Mouse (Mus musculus) erythroid progenitor cell, adult 5-6 weeks (primary cell): ENCODE results near the gene Abcc6. TPM values are rescaled to one million over a fixed set of nuclear protein-coding genes. Genes with fewer than 3 reads are reported as not detected.

Experiments used
- ATAC-seq: replicated peaks from 2 replicates; pipeline ENCODE4 v1.8.0; 2016; ENCODE audit warnings: moderate number of reproducible peaks, mild to moderate bottlenecking, moderate TSS enrichment, inconsistent platforms; ENCODE audit not compliant: poor library complexity, low FRiP score, severe bottlenecking
- total RNA-seq, 2 experiments: library from RNA; stranded (forward) in 1 of 2; stranded (reverse) in 1 of 2; fragments of 150-400 nt in 1 of 2; fragments of 186-747, 209-891 nt in 1 of 2; gene quantifications; 2 replicates each; pipeline versions ENCODE4 v1.2.3 to v1.2.4; 2015 to 2017; ENCODE audit warnings: low replicate concordance in 2 of 2

Abcc6 gene
- total RNA-seq, 2 experiments from 2014 or later = not detected

DNA sequence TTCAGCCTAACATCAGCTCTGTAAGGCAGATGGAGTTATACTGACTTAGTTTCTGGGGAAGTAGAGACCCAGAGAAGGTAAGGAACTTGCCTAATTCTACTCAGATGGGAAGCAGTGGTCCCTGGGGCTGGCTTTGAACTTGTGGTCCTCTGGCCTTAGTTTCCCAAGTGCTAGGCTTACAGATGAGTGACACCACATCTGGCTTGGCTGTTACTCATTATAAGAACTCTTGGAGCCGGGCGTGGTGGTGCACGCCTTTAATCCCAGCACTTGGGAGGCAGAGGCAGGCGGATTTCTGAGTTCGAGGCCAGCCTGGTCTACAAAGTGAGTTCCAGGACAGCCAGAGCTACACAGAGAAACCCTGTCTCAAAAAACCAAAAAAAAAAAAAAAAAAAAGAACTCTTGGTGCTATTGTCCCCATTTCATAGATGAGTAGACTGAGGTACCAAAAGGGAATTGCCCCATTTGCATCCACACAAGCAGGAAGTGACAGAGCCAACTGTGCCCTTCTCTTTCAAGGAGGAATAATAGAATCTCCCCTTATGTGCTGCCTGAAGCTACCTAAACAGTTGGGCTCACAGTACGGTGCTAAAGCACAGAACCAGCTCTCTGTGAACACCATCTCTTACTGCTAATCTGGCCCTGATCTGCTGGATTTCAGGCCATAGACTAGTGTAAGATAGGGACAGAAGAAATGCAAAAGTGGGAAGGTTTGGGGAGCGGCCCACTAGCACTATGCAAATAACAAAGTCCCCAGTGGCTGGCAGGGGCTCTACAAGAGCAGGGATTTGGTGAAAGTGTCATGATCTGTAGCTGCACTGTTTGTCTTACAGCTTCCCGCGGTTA, 580 bp downstream of the Abcc6 start:
- no peak for ATAC-seq

DNA sequence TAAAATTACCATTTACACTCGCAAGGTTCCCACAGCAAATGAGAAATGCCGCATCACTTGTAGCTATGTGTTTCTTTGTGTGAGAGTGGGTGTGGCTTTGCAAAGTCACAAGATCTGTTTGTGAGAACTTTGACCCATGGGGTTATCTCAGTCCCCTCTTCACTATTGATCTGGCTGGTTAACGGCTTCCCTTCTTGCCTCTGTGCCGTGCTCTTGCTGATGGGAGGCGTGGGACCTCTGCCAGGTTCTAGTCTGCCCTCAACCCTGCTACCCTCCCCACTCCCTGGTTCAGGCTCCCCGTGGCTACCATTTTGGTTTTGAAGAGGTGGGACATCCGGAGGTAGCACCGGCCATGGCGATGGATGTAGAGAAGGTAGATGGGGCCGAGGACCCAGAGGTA, 1.4 kb downstream of the Abcc6 start:
- ATAC-seq = no peak

DNA sequence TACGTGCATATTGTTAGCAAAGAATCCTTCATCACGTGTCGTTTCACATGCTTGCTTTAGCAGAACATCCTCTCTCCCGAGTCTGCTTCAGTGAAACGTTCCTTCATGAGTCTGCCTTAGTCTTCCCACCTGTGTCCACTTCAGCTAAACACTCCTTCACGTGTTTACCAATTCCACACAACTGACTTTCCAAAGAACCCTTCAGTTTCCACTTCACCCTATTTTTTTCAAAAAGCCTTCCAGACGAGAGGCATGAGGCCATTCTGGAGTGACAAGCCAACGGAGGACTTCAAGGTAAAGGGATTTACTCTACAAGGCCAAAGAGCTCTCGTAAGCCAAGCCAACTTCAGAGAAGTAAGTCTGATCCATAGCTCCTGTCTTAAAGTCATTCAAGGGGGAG, 4.7 kb downstream of the Abcc6 start:
- ATAC-seq = no peak

DNA sequence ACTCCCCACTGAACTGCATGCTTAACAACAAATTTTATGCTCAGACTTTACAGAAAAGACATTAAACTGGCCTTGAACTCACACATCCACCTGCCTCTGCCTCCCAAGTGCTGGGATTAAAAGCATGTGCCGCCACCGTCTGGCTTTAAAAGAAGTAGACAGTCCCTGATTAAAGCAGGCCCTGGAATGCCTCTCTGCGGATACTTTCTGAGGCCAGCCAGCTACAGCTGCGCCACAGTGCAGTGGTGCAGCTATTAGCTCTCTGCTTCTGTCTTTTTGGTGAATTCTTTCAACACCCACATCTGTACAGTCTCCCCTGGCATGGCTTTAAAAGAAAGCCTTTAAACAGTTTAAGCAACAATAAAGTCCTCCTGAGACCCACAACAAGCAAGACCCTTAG, 8.2 kb downstream of the Abcc6 start:
- ATAC-seq = no peak

DNA sequence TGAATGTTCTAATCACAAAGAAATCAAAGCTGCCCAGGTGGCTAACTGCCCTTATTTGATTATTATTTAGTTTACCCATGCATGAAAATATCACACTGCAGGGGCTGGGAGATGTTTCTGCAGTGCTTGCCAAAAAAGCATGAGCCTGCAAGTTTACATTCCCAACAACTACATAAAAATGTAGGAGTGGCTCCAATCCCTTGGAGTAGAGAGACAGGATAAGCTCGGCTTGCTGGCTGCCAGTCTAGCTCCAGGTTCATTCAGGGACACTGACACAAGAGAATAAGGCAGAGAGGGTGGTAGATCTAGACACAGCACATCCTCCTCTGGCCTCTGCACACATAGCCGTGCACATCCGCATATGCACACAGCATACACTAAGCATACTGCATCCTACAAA, 10.5 kb downstream of the Abcc6 start:
- no peak for ATAC-seq

DNA sequence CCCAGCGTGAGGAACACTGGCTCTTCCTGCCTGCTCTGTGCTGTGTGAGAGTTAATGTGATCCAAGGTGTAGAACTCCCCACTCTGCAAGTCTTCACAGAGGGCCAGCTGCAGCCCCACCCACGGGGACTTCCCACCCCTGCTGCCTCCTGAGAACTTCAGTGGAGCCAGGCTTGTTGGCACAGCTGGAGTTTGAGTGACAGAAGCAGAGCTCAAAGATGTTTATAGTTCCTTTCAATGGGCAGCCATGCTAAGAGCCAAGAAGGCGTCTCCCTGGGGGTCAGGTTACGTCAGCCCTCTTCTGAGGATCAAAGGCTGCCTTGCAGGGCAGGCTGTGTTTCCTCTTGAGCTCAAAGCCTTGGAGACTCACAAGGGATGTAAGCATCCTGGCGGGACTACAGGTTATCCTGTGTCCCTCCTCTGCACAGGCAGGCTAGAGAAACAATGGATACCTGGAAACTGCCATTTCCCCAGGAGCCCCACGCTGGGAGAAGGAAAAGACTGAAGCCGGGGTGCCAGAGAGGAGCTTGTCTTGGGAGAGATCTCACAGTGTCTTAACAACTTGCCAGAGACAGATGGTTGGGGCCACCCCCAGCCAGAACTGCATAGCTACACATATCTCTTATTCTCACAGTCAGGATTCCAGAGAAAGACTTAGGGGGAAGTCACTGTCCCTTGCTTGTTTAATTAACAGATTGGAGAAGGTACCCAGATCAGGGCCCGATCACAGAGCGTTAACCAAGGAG, 16.7 kb downstream of the Abcc6 start:
- ATAC-seq = no peak

DNA sequence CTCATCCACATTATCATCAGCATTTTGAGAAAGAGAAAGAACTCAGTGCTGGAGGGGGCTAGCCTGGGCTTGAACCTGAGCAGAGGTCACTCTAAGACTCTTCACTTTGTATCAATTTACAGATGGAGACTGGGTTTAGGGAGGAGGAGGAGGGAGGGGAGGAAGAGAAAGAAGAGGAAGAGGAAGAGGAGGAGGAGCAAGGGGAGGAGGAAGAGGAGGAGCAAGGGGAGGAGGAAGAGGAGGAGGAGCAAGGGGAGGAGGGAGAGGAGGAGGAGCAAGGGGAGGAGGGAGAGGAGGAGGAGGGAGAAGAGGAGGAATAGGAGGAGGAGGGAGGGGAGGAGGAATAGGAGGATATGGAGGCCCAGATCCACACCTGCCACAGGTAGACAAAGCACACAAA, 18.0 kb downstream of the Abcc6 start:
- ATAC-seq = no peak

DNA sequence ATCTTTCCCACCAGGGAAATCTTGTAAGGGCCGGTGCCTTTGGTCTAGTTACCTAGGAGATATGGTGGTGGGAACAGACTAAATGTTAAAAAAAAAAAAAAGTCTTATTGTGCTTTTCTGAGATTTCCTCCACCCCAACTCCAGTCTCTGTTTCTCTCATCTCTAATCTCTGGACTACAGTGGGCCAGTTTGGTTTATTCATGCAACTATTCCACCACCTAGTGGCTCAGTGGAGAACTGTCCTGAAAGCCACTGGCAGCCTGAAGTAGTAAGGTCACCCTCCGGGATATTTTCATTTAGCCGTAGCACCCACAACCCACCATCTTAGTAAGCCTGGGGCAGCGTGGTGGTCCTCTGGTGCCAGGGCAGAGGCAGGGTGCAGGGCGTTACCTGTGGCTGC, 20.5 kb downstream of the Abcc6 start:
- ATAC-seq = no peak

DNA sequence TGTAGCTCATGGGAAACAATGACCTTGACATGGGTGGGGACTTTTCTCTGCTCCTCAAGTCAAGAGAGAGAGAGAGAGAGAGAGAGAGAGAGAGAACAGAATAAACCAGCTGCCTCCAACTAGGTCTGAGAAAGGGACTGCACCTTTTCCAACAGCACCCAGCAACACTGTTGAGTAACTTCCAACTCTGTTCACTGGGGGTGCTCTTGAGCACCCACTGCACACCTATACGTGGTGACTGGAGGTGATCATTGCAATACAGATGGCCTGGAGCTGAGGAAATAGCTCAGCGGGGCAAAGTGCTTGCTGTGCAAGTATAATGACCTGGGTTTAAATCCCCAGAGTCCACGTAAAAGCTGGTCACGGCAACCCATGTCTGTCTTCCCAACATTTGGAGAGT, 27.4 kb downstream of the Abcc6 start:
- no peak for ATAC-seq

DNA sequence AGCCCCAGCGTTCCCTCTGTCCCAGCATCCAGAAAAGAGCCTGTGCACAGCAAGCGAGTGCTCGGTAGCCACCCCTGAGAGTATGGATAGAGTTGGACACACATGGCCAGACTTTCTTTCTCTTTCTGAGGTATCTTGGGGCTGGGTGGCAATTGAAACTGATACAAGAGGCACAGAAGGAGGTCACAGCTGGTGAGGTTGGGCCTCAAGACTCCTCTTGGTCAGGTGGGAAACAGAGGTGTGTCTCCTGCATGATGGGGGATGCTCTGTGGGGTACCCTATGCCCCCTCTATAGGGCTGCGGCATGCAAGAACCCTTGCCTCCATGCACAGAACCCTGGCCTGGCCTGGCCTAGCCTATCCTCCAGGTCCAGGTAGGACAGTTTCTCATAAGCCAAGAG, 29.5 kb downstream of the Abcc6 start:
- no peak for ATAC-seq

DNA sequence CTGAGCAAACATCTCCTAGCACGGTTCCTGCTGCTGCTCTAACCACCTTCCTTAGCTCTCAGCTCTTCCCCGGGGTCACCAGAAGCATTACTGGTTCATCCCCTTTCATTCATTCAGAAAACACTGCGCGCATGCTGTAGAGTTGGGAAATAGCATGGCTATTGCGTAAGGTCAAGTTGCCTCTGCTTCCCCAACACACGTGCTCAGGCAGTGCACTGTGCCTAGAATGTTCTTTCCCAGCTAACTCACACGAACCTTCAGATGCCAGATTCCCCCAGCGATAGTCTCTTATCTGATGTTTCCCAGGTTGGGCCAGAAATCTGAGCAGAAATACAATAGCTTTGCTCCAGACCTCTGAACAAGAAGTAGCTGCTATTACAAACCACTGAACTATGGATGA, 37.6 kb downstream of the Abcc6 start:
- ATAC-seq = no peak

DNA sequence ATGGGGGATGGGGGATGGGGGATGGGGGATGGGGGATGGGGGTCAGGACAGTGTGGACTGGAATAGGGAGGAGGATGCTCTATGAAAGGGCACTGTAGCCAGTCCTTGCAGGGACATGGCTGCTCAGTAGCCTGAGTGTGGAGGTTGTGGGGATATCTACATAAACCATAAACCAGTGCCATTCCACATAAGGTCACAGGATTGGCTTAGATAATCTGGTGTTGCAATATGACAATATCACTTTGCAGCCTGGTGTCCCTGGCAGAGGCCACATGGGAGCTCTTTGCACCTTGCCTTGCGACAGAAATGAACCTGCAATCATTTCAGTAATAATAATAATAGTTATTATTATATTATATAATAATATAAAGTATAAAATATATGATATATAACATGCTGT, 41.8 kb downstream of the Abcc6 start:
- ATAC-seq = no peak

DNA sequence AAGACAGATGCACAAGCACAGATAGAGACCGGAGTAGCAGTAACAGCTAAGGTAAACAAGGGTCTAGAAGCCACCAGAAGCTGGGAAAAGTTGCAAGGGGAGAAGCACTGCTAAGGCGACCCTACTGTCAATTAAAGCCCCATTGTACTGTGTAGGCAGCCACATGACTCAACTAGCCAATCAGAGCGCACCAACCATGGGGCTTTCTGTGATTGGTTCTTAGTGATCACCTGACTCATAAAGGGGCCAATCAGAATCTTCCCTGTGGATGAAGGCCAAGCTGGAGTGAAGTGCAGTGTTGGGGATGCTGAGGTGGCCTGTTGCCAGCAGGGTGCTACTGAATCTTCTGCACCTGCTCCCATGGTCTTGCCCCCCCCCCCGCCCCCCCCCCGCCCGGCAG, 43.2 kb downstream of the Abcc6 start:
- no peak for ATAC-seq

DNA sequence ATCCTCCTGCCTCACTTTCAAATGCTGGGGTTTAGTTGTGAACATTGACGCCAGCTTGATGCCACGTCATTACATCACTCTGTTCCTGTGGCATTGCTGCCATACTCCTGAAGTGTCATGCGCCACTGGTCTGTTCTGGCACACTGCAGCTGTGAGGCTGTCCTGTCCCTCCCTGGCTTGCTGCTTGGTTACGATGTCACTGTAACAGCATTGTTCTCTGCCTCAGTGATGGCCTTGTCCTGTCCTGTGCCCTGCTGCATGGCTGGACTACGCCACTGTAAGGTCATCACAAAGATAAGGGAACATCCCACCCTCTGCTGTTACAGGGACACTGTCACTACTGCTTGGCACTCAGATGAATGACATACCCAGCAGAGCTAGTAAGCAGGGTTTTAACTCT, 48.5 kb downstream of the Abcc6 start:
- ATAC-seq = no peak

DNA sequence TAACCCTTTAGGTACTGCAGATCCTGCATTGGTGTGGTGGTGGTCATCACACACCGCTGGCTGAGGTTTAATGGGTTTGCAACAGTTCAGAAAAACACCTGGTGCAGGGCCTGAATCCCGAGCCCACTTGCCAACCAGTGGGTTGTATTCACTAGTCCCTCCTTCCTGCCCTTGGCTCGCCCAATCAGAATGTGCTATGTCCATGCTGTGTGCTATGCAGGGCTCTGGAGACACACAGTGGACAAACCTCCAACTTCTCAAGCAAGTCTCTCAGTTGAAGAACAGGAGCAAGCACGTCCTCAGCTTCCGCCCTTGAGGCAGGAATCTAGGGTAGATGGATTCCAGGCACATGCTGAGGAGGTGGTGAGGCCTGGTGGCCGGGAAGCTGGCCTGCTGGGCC, 55.6 kb downstream of the Abcc6 start:
- no peak for ATAC-seq

DNA sequence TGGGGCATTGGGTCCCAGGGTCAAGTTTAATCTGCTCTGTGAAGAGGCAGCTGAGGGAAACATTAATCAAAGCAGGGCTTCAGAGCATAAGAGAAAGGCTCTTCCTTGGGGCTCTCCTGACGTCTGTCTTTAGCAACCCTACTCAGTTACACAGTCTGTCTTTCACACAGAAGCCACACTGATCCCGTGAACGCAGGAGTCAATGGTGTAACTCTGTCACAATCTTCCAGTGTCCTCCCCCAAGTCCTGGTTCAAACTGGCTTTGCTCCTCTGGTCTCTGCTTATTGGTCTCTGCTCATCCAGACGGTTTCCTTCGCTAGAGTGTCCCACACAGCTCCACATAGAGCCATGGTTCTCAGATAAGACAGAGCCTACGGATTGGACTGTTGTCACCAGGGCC, 56.0 kb downstream of the Abcc6 start:
- ATAC-seq = no peak

DNA sequence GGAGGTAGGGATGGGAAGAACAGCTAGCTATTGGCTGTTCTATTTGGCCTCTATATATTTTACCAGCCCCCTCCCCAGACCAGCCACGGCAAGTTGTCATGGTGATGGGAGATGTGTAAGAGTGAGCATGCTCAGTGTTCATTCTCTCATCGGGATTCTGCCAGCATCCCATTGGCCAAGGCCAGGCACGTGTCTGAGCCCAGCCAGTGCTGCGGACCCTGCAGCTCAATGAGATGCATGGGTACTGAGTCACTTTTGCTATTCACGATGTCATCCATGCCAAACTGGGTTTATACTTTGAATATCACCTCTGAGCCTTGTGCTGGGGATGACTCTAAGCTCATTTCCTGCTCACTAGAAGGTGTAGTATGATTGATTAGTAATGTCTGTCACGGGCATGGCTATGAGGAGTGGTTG, 56.8 kb downstream of the Abcc6 start:
- no peak for ATAC-seq

DNA sequence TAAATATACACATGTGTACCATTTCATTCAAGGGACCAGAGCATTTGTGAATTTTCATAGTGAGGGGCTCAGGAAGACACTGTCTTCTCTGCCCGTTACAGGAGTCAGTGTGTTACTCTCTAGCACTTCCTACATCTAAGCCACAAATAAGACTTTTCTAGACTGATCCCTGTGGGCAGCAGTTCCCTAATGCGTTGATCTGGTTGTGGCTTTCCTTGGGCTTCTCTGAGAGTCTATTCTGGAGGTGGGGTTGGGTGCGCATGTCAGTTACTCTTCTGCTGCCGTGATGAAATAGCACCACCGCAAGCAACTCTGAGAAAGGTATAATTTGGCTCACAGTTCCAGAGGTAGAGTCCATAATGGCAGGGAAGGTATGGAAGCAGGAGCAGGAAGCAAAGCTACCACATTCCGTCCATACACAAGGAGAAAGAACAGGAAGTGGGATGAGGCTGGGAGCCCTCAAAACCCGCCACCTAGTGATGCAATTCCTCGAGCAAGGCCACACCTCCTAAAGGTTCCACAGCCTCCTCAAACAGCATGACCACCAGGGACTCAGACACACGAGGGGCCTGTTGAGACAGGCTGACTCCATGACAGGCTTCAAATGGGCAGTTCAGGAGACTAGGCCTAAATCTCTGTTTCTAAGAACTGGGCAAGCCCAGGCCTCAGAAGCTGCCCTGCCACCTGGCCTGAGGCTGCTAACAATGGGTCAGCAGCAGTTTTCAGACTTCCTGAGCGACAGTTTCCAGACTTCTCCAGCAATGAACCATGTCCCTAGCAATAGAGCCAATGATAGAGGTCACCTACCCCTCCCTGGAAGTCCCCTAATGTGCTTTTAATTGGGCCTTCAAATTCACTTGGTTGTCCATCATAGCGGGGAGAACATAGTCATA, 58.0 kb downstream of the Abcc6 start:
- no peak for ATAC-seq

DNA sequence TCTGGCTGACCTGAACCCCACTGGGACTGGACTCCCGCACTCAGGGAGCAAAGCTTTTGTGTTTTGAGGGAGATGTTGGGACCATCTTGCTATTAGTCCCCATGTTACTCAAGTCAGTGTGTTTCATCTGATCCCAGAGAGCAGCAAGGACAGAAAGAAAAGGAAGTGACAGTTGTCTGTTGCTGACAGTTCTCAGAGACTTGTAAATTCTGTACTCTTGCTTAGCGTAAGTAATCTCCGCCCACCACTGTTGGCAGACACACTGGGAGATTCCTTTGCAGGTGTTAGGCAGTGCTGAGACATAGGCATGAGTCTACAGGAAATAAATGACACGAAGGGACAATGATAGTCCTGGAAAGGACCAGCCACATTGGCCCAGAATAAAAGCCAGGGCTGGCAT, 73.5 kb downstream of the Abcc6 start:
- ATAC-seq = no peak

DNA sequence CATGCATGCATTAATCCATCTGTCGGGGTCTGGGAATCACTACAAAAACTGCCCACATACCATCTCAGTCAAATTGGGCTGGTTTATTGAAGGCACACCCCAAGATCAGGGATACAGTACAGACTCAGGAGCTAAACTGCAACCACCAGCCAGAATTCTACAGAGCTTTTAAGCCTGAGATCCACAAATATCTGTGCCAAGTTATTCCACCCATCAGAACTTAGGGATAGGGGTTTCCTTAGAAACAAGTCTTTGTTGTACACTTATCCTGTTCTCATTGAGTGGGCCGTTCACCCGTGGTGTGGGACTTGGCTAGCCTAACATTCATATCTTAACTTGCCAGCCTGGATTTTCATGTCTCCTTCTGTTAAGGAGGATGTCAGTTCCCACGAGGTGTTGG, 81.0 kb downstream of the Abcc6 start:
- no peak for ATAC-seq
